Comparison of ENCODE assay signal across 24 mouse cellular contexts in the genomic region with DNA sequence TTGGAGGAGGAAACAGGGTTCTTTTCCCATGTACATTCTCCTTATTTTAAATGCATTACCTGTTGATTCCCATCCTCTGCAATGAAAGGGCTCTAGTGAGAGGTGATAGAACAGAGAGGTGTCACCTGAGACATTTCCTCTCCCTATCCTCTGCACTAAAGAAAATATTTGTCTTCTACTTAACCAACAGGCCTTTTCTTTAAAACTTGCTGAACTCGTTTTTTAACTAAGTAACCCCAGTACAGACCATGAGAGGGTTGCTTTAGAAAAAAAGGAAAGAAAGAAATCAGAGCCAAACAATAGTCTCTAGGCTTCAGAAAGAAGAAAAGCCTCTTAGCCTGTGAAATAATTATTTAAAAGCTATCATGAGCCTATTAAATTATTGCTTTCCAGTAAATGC. TPM values are rescaled to one million over a fixed set of nuclear protein-coding genes. Genes with fewer than 3 reads are reported as not detected.
DNase-seq lines count a peak whose midpoint lies in the region; ATAC-seq lines count a peak whose summit lies in the region.
"Had no signal": no experiment of that assay in that cellular context is flagged by ENCODE, and none has a peak within 500 bp of the region (broad histone marks: within the 10 kb centered on the region; RNA-seq: fewer than 3 reads in every experiment).

No protein-coding gene starts in this region.

- H3K27me3 ChIP-seq in embryonic facial prominence, embryonic 11.5 days (ENCODE audit: control insufficient read depth, insufficient read depth, low read length) = no peaks in the 10 kb centered on the region
- H3K27me3 ChIP-seq in embryonic facial prominence, embryonic 10.5 days (replicated peaks; ENCODE audit: low read depth, poor library complexity, severe bottlenecking) = peaks cover 14% of the 10 kb centered on the region; the same call in 1 of the 2 replicates
- no peaks in the 10 kb centered on the region; the same call in 1 of the 2 replicates for H3K27me3 ChIP-seq in lung, embryonic 16.5 days (ENCODE audit: control insufficient read depth, insufficient read depth, low read depth, low read length)
- H3K27me3 ChIP-seq in embryonic facial prominence, embryonic 13.5 days = no peaks in the 10 kb centered on the region
- no peaks in the 10 kb centered on the region for H3K27me3 ChIP-seq in stomach, embryonic 15.5 days (replicated peaks)
- H3K27me3 ChIP-seq: hindbrain, embryonic 12.5 days had no signal

- no peak overlapping the region for H3K27ac ChIP-seq in embryonic facial prominence, embryonic 11.5 days (replicated peaks; ENCODE audit: low read depth, low read length)
- H3K27ac ChIP-seq in embryonic facial prominence, embryonic 10.5 days (replicated peaks) = no peak overlapping the region
- no peak overlapping the region for H3K27ac ChIP-seq in lung, embryonic 16.5 days (ENCODE audit: low read length)
- 0 out of 2 replicates have a peak overlapping the region, but pooled peaks have one; percentile 11 for H3K27ac ChIP-seq in embryonic facial prominence, embryonic 13.5 days
- peak overlapping the region; percentile 53; the same call in 1 of the 2 replicates for H3K27ac ChIP-seq in stomach, embryonic 15.5 days
- H3K27ac ChIP-seq: forebrain, embryonic 12.5 days; heart, embryonic 10.5 days; hindbrain, embryonic 12.5 days had no signal

- H3K4me2 ChIP-seq in embryonic facial prominence, embryonic 11.5 days (ENCODE audit: low read depth, low read length) = no peak overlapping the region
- no peak overlapping the region for H3K4me2 ChIP-seq in lung, embryonic 16.5 days (ENCODE audit: low read depth, low read length)
- H3K4me2 ChIP-seq in embryonic facial prominence, embryonic 13.5 days = no peak overlapping the region
- no peak overlapping the region for H3K4me2 ChIP-seq in stomach, embryonic 15.5 days
- H3K4me2 ChIP-seq: forebrain, embryonic 12.5 days; hindbrain, embryonic 12.5 days had no signal

- H3K36me3 ChIP-seq in embryonic facial prominence, embryonic 11.5 days (replicated peaks; ENCODE audit: control insufficient read depth, insufficient read depth, low read depth, low read length) = no peaks in the 10 kb centered on the region
- H3K36me3 ChIP-seq in embryonic facial prominence, embryonic 10.5 days (replicated peaks) = no peaks in the 10 kb centered on the region
- no peaks in the 10 kb centered on the region for H3K36me3 ChIP-seq in lung, embryonic 16.5 days (ENCODE audit: control insufficient read depth, insufficient read depth, low read length)
- H3K36me3 ChIP-seq in embryonic facial prominence, embryonic 13.5 days = no peaks in the 10 kb centered on the region
- no peaks in the 10 kb centered on the region for H3K36me3 ChIP-seq in stomach, embryonic 15.5 days
- H3K36me3 ChIP-seq: forebrain, embryonic 12.5 days; heart, embryonic 10.5 days; hindbrain, embryonic 12.5 days had no signal

- H3K9me3 ChIP-seq in embryonic facial prominence, embryonic 11.5 days (replicated peaks; ENCODE audit: control insufficient read depth, low read length) = no peaks in the 10 kb centered on the region
- no peaks in the 10 kb centered on the region for H3K9me3 ChIP-seq in embryonic facial prominence, embryonic 10.5 days
- H3K9me3 ChIP-seq in lung, embryonic 16.5 days (ENCODE audit: control insufficient read depth, low read length) = no peaks in the 10 kb centered on the region
- H3K9me3 ChIP-seq in embryonic facial prominence, embryonic 13.5 days = no peaks in the 10 kb centered on the region
- no peaks in the 10 kb centered on the region for H3K9me3 ChIP-seq in stomach, embryonic 15.5 days
- H3K9me3 ChIP-seq: forebrain, embryonic 12.5 days; heart, embryonic 10.5 days; hindbrain, embryonic 12.5 days had no signal

- no peak overlapping the region for H3K9ac ChIP-seq in embryonic facial prominence, embryonic 11.5 days (replicated peaks; ENCODE audit: low read length)
- H3K9ac ChIP-seq in lung, embryonic 16.5 days (ENCODE audit: low read length) = no peak overlapping the region
- H3K9ac ChIP-seq in embryonic facial prominence, embryonic 13.5 days = no peak overlapping the region
- no peak overlapping the region for H3K9ac ChIP-seq in stomach, embryonic 15.5 days
- H3K9ac ChIP-seq: forebrain, embryonic 12.5 days; hindbrain, embryonic 12.5 days had no signal

- H3K4me3 ChIP-seq in embryonic facial prominence, embryonic 11.5 days (ENCODE audit: low read depth, low read length) = no peak overlapping the region
- H3K4me3 ChIP-seq in embryonic facial prominence, embryonic 10.5 days = no peak overlapping the region
- H3K4me3 ChIP-seq in lung, embryonic 16.5 days (ENCODE audit: low read length) = no peak overlapping the region
- no peak overlapping the region for H3K4me3 ChIP-seq in embryonic facial prominence, embryonic 13.5 days
- no peak overlapping the region for H3K4me3 ChIP-seq in stomach, embryonic 15.5 days (replicated peaks)
- H3K4me3 ChIP-seq: forebrain, embryonic 12.5 days; heart, embryonic 10.5 days; hindbrain, embryonic 12.5 days had no signal

- ATAC-seq in embryonic facial prominence, embryonic 11.5 days (replicated peaks; ENCODE audit: insufficient number of reproducible peaks, low FRiP score, low TSS enrichment, low read depth) = 0 out of 2 replicates have a peak, but pooled peaks have one; percentile 18
- peak; percentile 80 for ATAC-seq in lung, embryonic 16.5 days (ENCODE audit: low read depth)
- no peak for ATAC-seq in embryonic facial prominence, embryonic 13.5 days (ENCODE audit: insufficient number of reproducible peaks, insufficient read depth, low FRiP score, low TSS enrichment, low read depth)
- peak; percentile 81 for ATAC-seq in stomach, embryonic 15.5 days (ENCODE audit: insufficient read depth, low FRiP score, low read depth)
- ATAC-seq: CD4-positive, CD25-positive, alpha-beta regulatory T cell, adult 4 months; forebrain, embryonic 16.5 days had no signal

- DNase-seq in embryonic facial prominence, embryonic 11.5 days (ENCODE audit: low spot score) = no peak
- DNase-seq in embryonic facial prominence, embryonic 10.5 days (ENCODE audit: low spot score) = no peak
- no peak for DNase-seq in lung, postnatal 4 days
- DNase-seq in natural killer cell, adult 2 months (ENCODE audit: low spot score in 2 of 2) = no peak
- DNase-seq in left cerebral cortex, postnatal 25 days (ENCODE audit: low spot score in 2 of 2) = no peak
- DNase-seq: adrenal gland, postnatal 10 days; B cell, adult 2 months; cerebellum, adult 11 months; cerebellum, adult 8-10 months; cerebellum, postnatal 14 days; embryo, embryonic 11 days; gastrocnemius, postnatal 10 days; heart, adult 18-20 months; heart, postnatal 10 days; heart, postnatal 4 days had no signal

- H3K4me1 ChIP-seq in embryonic facial prominence, embryonic 11.5 days (ENCODE audit: control insufficient read depth, insufficient read depth, low read length) = no peaks in the 10 kb centered on the region
- peaks cover 11% of the 10 kb centered on the region; the same call in 1 of the 2 replicates for H3K4me1 ChIP-seq in embryonic facial prominence, embryonic 10.5 days
- no peaks in the 10 kb centered on the region for H3K4me1 ChIP-seq in lung, embryonic 16.5 days (replicated peaks; ENCODE audit: control insufficient read depth, insufficient read depth, low read length)
- peaks cover 9% of the 10 kb centered on the region; the same call in 1 of the 2 replicates for H3K4me1 ChIP-seq in embryonic facial prominence, embryonic 13.5 days
- no peaks in the 10 kb centered on the region for H3K4me1 ChIP-seq in stomach, embryonic 15.5 days
- H3K4me1 ChIP-seq: forebrain, embryonic 12.5 days; heart, embryonic 10.5 days had no signal

- intact Hi-C loops in left cerebral cortex, postnatal 25 days (cut with DNase I) = no loop called here

- 12% methylated on average over 1 of the region's 1 CpGs for WGBS in embryonic facial prominence, embryonic 11.5 days
- WGBS in embryonic facial prominence, embryonic 10.5 days = 13% methylated on average over 1 of the region's 1 CpGs
- WGBS in lung, embryonic 16.5 days = 28% methylated on average over 1 of the region's 1 CpGs
- WGBS in embryonic facial prominence, embryonic 13.5 days = 17% methylated on average over 1 of the region's 1 CpGs
- WGBS in stomach, embryonic 15.5 days = 35% methylated on average over 1 of the region's 1 CpGs

RNA-seq across cellular contexts. Expression of gene Tspan12, which starts 11.2 kb away (rescaled TPM):
- polyA plus RNA-seq in embryonic facial prominence, embryonic 11.5 days (2014; fragmentation: Nextera tagmentation; extraction: Ambion mirVana) = 62.1 and 63.9 TPM in 2 replicates
- polyA plus RNA-seq in embryonic facial prominence, embryonic 10.5 days (2016; fragmentation: Nextera tagmentation; extraction: Ambion mirVana) = 63.8 and 64.9 TPM in 2 replicates
- polyA plus RNA-seq in lung, embryonic 16.5 days (2015; fragmentation: Nextera tagmentation; extraction: Ambion mirVana) = 58.2 and 59.4 TPM in 2 replicates
- 31.5 and 42.2 TPM in 2 replicates for polyA plus RNA-seq in embryonic facial prominence, embryonic 13.5 days (2015; fragmentation: Nextera tagmentation; extraction: Ambion mirVana)
- 73.1 and 76.7 TPM in 2 replicates for polyA plus RNA-seq in stomach, embryonic 15.5 days (2015; fragmentation: Nextera tagmentation; extraction: Ambion mirVana)
- 10 to 100 TPM; 22.8 to 24.8 TPM for total RNA-seq in left cerebral cortex, postnatal 25 days (2021)
- total RNA-seq: MEL had no signal
- polyA plus RNA-seq: CD4-positive, CD25-positive, alpha-beta regulatory T cell, adult 4 months had no signal

Comparison
In these comparisons a context has a peak if more than half of its experiments do, and no peak if none do; other contexts are left out.
1. H3K27ac ChIP-seq: peak in embryonic facial prominence, embryonic 13.5 days (single experiment) and stomach, embryonic 15.5 days (single experiment); none in embryonic facial prominence, embryonic 11.5 days (single experiment), embryonic facial prominence, embryonic 10.5 days (single experiment) and lung, embryonic 16.5 days (single experiment).